Mouse (Mus musculus) MEL (cell line): ENCODE measurements around the gene Miga2. TPM values are rescaled to one million over a fixed set of nuclear protein-coding genes. Genes with fewer than 3 reads are reported as not detected.

ENCODE experiments used
- DNase-seq: peaks from one replicate; pipeline ENCODE4 v3.0.0; 2011; ENCODE audit warnings: low read depth, low spot score
- H3K27ac ChIP-seq: 2 replicates; pipeline ENCODE4 v1.5.1; 2012; ENCODE audit warnings: low read depth, mild to moderate bottlenecking, control low read depth, low read length, moderate library complexity; ENCODE audit not compliant: control insufficient read depth
- H3K27me3 ChIP-seq, 2 experiments: fragments of 150-350 bp in 1 of 2; sonication (generic) in 1 of 2; 2 replicates each; pipeline ENCODE4 v1.6.1; 2012; ENCODE audit warnings: low read length in 2 of 2, mild to moderate bottlenecking in 2 of 2, improper control_type of control experiment in 1 of 2, moderate library complexity in 1 of 2; ENCODE audit not compliant: insufficient read depth in 2 of 2, control insufficient read depth in 1 of 2
- H3K36me3 ChIP-seq, 2 experiments: 2 replicates each; pipeline ENCODE4 v1.6.1; 2012 to 2014; ENCODE audit warnings: low read length in 2 of 2, improper control_type of control experiment in 1 of 2, inconsistent platforms in 1 of 2, mild to moderate bottlenecking in 1 of 2; ENCODE audit not compliant: insufficient read depth in 2 of 2, control insufficient read depth in 1 of 2
- H3K4me1 ChIP-seq, 2 experiments: fragments of 150-350 bp in 1 of 2; sonication (generic) in 1 of 2; 2 replicates each; pipeline ENCODE4 v1.6.1; 2012; ENCODE audit warnings: low read length in 2 of 2, improper control_type of control experiment in 1 of 2, mild to moderate bottlenecking in 1 of 2; ENCODE audit not compliant: insufficient read depth in 2 of 2, control insufficient read depth in 1 of 2
- H3K4me3 ChIP-seq, 2 experiments: fragments of 150-350 bp in 1 of 2; sonication (generic) in 1 of 2; 2 replicates each; pipeline ENCODE4 v1.5.1; 2012; ENCODE audit warnings: low read depth in 2 of 2, low read length in 2 of 2, mild to moderate bottlenecking in 2 of 2, moderate library complexity in 2 of 2, control low read depth in 1 of 2, improper control_type of control experiment in 1 of 2; ENCODE audit not compliant: control insufficient read depth in 1 of 2, insufficient read depth in 1 of 2
- H3K79me2 ChIP-seq: 2 replicates; pipeline ENCODE4 v1.6.1; 2012; ENCODE audit warnings: mild to moderate bottlenecking, low read length, moderate library complexity; ENCODE audit not compliant: control insufficient read depth, poor library complexity, insufficient read depth
- H3K9ac ChIP-seq: 2 replicates; pipeline ENCODE4 v1.6.1; 2012; ENCODE audit warnings: low read depth, mild to moderate bottlenecking, control low read depth, low read length, moderate library complexity; ENCODE audit not compliant: control insufficient read depth, poor library complexity, severe bottlenecking
- H3K9me3 ChIP-seq: fragments of 150-350 bp; sonication (generic); replicated peaks from 2 replicates; pipeline ENCODE4 v1.6.1; 2012; ENCODE audit warnings: mild to moderate bottlenecking, low read length, improper control_type of control experiment, moderate library complexity; ENCODE audit not compliant: insufficient read depth
- CTCF ChIP-seq, 3 experiments: IDR thresholded peaks in 2 of 3; conservative IDR thresholded peaks in 1 of 3; 2 replicates each; pipeline ENCODE4 v1.5.1; 2011 to 2012; ENCODE audit warnings: low read length in 3 of 3, low read depth in 2 of 3, mild to moderate bottlenecking in 2 of 3, improper control_type of control experiment in 1 of 3, inconsistent platforms in 1 of 3, mixed read lengths in 1 of 3, moderate library complexity in 1 of 3; ENCODE audit not compliant: control insufficient read depth in 1 of 3, insufficient read depth in 1 of 3, poor library complexity in 1 of 3, severe bottlenecking in 1 of 3
- ELF1 ChIP-seq: IDR thresholded peaks from 2 replicates; pipeline ENCODE4 v1.6.1; 2014; ENCODE audit warnings: low read depth, mild to moderate bottlenecking, inconsistent platforms, low read length, improper control_type of control experiment, moderate library complexity
- GATA1 ChIP-seq: IDR thresholded peaks from 2 replicates; pipeline ENCODE4 v1.6.1; 2011; ENCODE audit warnings: low read depth, low read length, improper control_type of control experiment
- JUND ChIP-seq: IDR thresholded peaks from 2 replicates; pipeline ENCODE4 v1.6.1; 2011; ENCODE audit warnings: low read depth, mild to moderate bottlenecking, improper control_type of control experiment, low read length
- KAT2A ChIP-seq: conservative IDR thresholded peaks from 2 replicates; pipeline ENCODE4 v1.6.1; 2012; ENCODE audit warnings: low read depth, low read length, improper control_type of control experiment, inconsistent platforms
- MAX ChIP-seq: IDR thresholded peaks from 2 replicates; pipeline ENCODE4 v1.6.1; 2011; ENCODE audit warnings: low read length, improper control_type of control experiment
- MEF2A ChIP-seq: IDR thresholded peaks from 2 replicates; pipeline ENCODE4 v1.6.1; 2014; ENCODE audit warnings: low read depth, mild to moderate bottlenecking, inconsistent platforms, low read length, improper control_type of control experiment; ENCODE audit not compliant: poor library complexity, insufficient replicate concordance, severe bottlenecking; ENCODE audit errors: extremely low read depth
- MXI1 ChIP-seq: IDR thresholded peaks from 2 replicates; pipeline ENCODE4 v1.6.1; 2011; ENCODE audit warnings: mild to moderate bottlenecking, low read depth, low read length, improper control_type of control experiment
- MYC ChIP-seq: IDR thresholded peaks from 2 replicates; pipeline ENCODE4 v1.6.1; 2011; ENCODE audit warnings: low read depth, mild to moderate bottlenecking, low read length, improper control_type of control experiment, moderate library complexity
- NELFE ChIP-seq: IDR thresholded peaks from 2 replicates; pipeline ENCODE4 v1.6.1; 2011; ENCODE audit warnings: low read depth, low read length, improper control_type of control experiment
- NRF1 ChIP-seq: IDR thresholded peaks from 2 replicates; pipeline ENCODE4 v1.6.1; 2014; ENCODE audit warnings: low read depth, mild to moderate bottlenecking, inconsistent platforms, low read length, improper control_type of control experiment, moderate library complexity; ENCODE audit not compliant: poor library complexity, insufficient read depth, severe bottlenecking
- POLR2A ChIP-seq, 2 experiments: IDR thresholded peaks; 2 replicates each; pipeline ENCODE4 v1.6.1; 2011 to 2012; ENCODE audit warnings: low read length in 2 of 2, mild to moderate bottlenecking in 2 of 2, control low read depth in 1 of 2, improper control_type of control experiment in 1 of 2, low read depth in 1 of 2, moderate library complexity in 1 of 2; ENCODE audit not compliant: control insufficient read depth in 1 of 2, insufficient read depth in 1 of 2, poor library complexity in 1 of 2
- POLR2AphosphoS5 ChIP-seq: IDR thresholded peaks from 2 replicates; pipeline ENCODE4 v1.6.1; 2012; ENCODE audit warnings: low read depth, borderline replicate concordance, mild to moderate bottlenecking, inconsistent platforms, low read length, moderate library complexity, mixed read lengths
- RAD21 ChIP-seq: IDR thresholded peaks from 2 replicates; pipeline ENCODE4 v1.6.1; 2011; ENCODE audit warnings: mild to moderate bottlenecking, low read depth, low read length, improper control_type of control experiment
- RCOR1 ChIP-seq: IDR thresholded peaks from 2 replicates; pipeline ENCODE4 v1.6.1; 2012; ENCODE audit warnings: low read depth, mild to moderate bottlenecking, inconsistent platforms, low read length, improper control_type of control experiment
- TBP ChIP-seq: IDR thresholded peaks from 2 replicates; pipeline ENCODE4 v1.8.0; 2011; ENCODE audit warnings: low read depth, low read length, improper control_type of control experiment
- UBTF ChIP-seq: IDR thresholded peaks from 2 replicates; pipeline ENCODE4 v1.6.1; 2012; ENCODE audit warnings: low read depth, mild to moderate bottlenecking, inconsistent platforms, low read length, improper control_type of control experiment, moderate library complexity, borderline replicate concordance; ENCODE audit not compliant: insufficient read depth
- USF2 ChIP-seq, 2 experiments: IDR thresholded peaks; 2 replicates each; pipeline ENCODE4 v1.6.1; 2011 to 2012; ENCODE audit warnings: improper control_type of control experiment in 2 of 2, low read length in 2 of 2, borderline replicate concordance in 1 of 2, inconsistent platforms in 1 of 2, low read depth in 1 of 2, mild to moderate bottlenecking in 1 of 2; ENCODE audit not compliant: insufficient read depth in 1 of 2
- ZKSCAN1 ChIP-seq: IDR thresholded peaks from 2 replicates; pipeline ENCODE4 v1.6.1; 2012; ENCODE audit warnings: low read depth, mild to moderate bottlenecking, inconsistent platforms, low read length, improper control_type of control experiment, moderate library complexity
- ZMIZ1 ChIP-seq: IDR thresholded peaks from 2 replicates; pipeline ENCODE4 v1.6.1; 2012; ENCODE audit warnings: low read depth, mild to moderate bottlenecking, inconsistent platforms, low read length, improper control_type of control experiment, moderate library complexity
- polyA plus RNA-seq, 2 experiments: library from polyadenylated mRNA; stranded (reverse) in 1 of 2; unstranded in 1 of 2; fragments of >175 nt in 1 of 2; fragments of >200 nt in 1 of 2; gene quantifications; 2 replicates each; pipeline versions ENCODE4 v1.2.1 to v1.2.4; 2012; ENCODE audit warnings: low replicate concordance in 2 of 2, low read depth in 1 of 2; ENCODE audit not compliant: insufficient read length in 2 of 2, insufficient read depth in 1 of 2, missing spikeins in 1 of 2
- total RNA-seq: library from RNA; depleted of rRNA; stranded (reverse); fragments of 300-350 nt; gene quantifications from 2 replicates; pipeline ENCODE4 v1.2.3, GENCODE M21; 2012

The Miga2 gene
- total and polyA plus RNA-seq, 3 experiments: 20.3 to 25.8 TPM; not detected in 1

GRCm38 (mm10) chr2:30372726-30373125 lies 8.7 kb downstream of the Miga2 start:
- no peaks in the 10 kb centered on the region for H3K27me3 ChIP-seq
- no peaks in the 10 kb centered on the region; a peak in 1 of 4 replicates for H3K36me3 ChIP-seq
- no peak overlapping the region for H3K27ac ChIP-seq
- H3K4me3 ChIP-seq: no peak overlapping the region
- no peak overlapping the region for H3K9ac ChIP-seq
- no peaks in the 10 kb centered on the region for H3K9me3 ChIP-seq
- H3K4me1 ChIP-seq: no peaks in the 10 kb centered on the region
- TF ChIP-seq MYC (no peak), MAX (no peak), ZKSCAN1 (no peak), ELF1 (no peak), MEF2A (no peak), POLR2AphosphoS5 (no peak), UBTF (no peak), JUND (no peak), USF2 (IDR thresholded peaks at IDR 0.05; ENCODE audit: borderline replicate concordance in 1 of 2, insufficient read depth in 1 of 2, low read depth in 1 of 2, low read length in 2 of 2) (no peak), TBP (no peak), POLR2A (IDR thresholded peaks at IDR 0.05; ENCODE audit: control insufficient read depth in 1 of 2, insufficient read depth in 1 of 2, low read depth in 1 of 2, low read length in 2 of 2, poor library complexity in 1 of 2) (no peak), GATA1 (no peak), NRF1 (no peak), ZMIZ1 (no peak), NELFE (no peak)
- no peak for DNase-seq
- no peaks in the 10 kb centered on the region for H3K79me2 ChIP-seq

GRCm38 (mm10) chr2:30375893-30376292 lies 11.9 kb downstream of the Miga2 start:
- H3K9me3 ChIP-seq: no peaks in the 10 kb centered on the region
- no peaks in the 10 kb centered on the region; a peak in 1 of 4 replicates for H3K36me3 ChIP-seq
- H3K9ac ChIP-seq: no peak overlapping the region
- H3K27me3 ChIP-seq: no peaks in the 10 kb centered on the region
- no peaks in the 10 kb centered on the region for H3K4me1 ChIP-seq
- H3K27ac ChIP-seq: no peak overlapping the region
- TF ChIP-seq MYC: no peak
- TF ChIP-seq MXI1: no peak
- TF ChIP-seq CTCF (IDR thresholded peaks at IDR 0.05 in 2 of 3, conservative IDR thresholded peaks at IDR 0.05 in 1 of 3; ENCODE audit: control insufficient read depth in 1 of 3, insufficient read depth in 1 of 3, low read depth in 2 of 3, low read length in 3 of 3, poor library complexity in 1 of 3, severe bottlenecking in 1 of 3): no peak
- no peak for TF ChIP-seq KAT2A
- TF ChIP-seq MEF2A: no peak
- TF ChIP-seq RCOR1: no peak
- no peak for TF ChIP-seq RAD21
- TF ChIP-seq, all 39 proteins: peak for 0
- Histone ChIP-seq H3K79me2 (no peaks in the 10 kb centered on the region), H3K4me3 (no peak overlapping the region)
- DNase-seq: no peak
